Mouse (Mus musculus): Measurements from ENCODE around the gene Cldn7. TPM values are rescaled to one million over a fixed set of nuclear protein-coding genes. Genes with fewer than 3 reads are reported as not detected.

The Cldn7 gene
- polyA plus RNA-seq, 1 experiment from 2014 or later = 30.3 TPM

GRCm38 (mm10) chr11:69980196-69981140 is 15.9 kb downstream of the Cldn7 start:
- ATAC-seq (ENCODE audit: insufficient number of reproducible peaks, insufficient read depth, low FRiP score, low TSS enrichment, low read depth) = peak; percentile 92
- Histone ChIP-seq H3K27ac (peak overlapping the region; percentile 99), H3K4me2 (peak overlapping the region; percentile 91), H3K4me1 (peaks cover 29% of the 10 kb centered on the region), H3K9me3 (no peaks in the 10 kb centered on the region), H3K36me3 (peaks cover 50% of the 10 kb centered on the region), H3K27me3 (no peaks in the 10 kb centered on the region), H3K9ac (peak overlapping the region; percentile 99), H3K4me3 (peak overlapping the region; percentile 99)
- WGBS = under 1% methylated on average over 51 of the region's 60 CpGs

- WGBS = under 1% methylated on average over 42 of the region's 43 CpGs
- peak within 1 kb of the TSS; percentile 99 for H3K27ac ChIP-seq
- no peaks in the 10 kb centered on the region for H3K27me3 ChIP-seq
- H3K36me3 ChIP-seq = peaks cover 49% of the 10 kb centered on the region
- H3K9me3 ChIP-seq = no peaks in the 10 kb centered on the region
- peaks cover 29% of the 10 kb centered on the region for H3K4me1 ChIP-seq
- peak within 1 kb of the TSS; percentile 99 for H3K9ac ChIP-seq
- peak within 1 kb of the TSS; percentile 91 for H3K4me2 ChIP-seq
- H3K4me3 ChIP-seq = peak within 1 kb of the TSS; percentile 99
- no peak for ATAC-seq (ENCODE audit: insufficient number of reproducible peaks, insufficient read depth, low FRiP score, low TSS enrichment, low read depth)
Observed at GRCm38 (mm10) chr11:69981141-69981762, 16.7 kb downstream of the Cldn7 start, which contains the start of gene Ctdnep1. Ctdnep1 (plus strand) TSS chr11:69981156.

- Histone ChIP-seq H3K4me2 (peak within 1 kb of the TSS; percentile 91), H3K27me3 (no peaks in the 10 kb centered on the region), H3K4me3 (peak within 1 kb of the TSS; percentile 99), H3K9ac (peak within 1 kb of the TSS; percentile 99), H3K4me1 (peaks cover 29% of the 10 kb centered on the region), H3K36me3 (peaks cover 49% of the 10 kb centered on the region), H3K27ac (peak within 1 kb of the TSS; percentile 99), H3K9me3 (no peaks in the 10 kb centered on the region)
- ATAC-seq (ENCODE audit: insufficient number of reproducible peaks, insufficient read depth, low FRiP score, low TSS enrichment, low read depth) = no peak
- 62% methylated on average over 8 of the region's 8 CpGs for WGBS
Observed at GRCm38 (mm10) chr11:69982225-69982624, 17.6 kb downstream of the Cldn7 start, which contains the start of gene Elp5. Elp5 (minus strand) TSS chr11:69982517.

GRCm38 (mm10) chr11:69982877-69983276 is 18.3 kb downstream of the Cldn7 start:
- Histone ChIP-seq H3K9me3 (no peaks in the 10 kb centered on the region), H3K4me1 (peaks cover 29% of the 10 kb centered on the region), H3K9ac (peak overlapping the region; percentile 99), H3K27ac (peak overlapping the region; percentile 99; the same call in 1 of the 2 replicates), H3K27me3 (no peaks in the 10 kb centered on the region), H3K4me3 (peak overlapping the region; percentile 99), H3K36me3 (peaks cover 51% of the 10 kb centered on the region), H3K4me2 (peak overlapping the region; percentile 91)
- WGBS = 24% methylated on average over 5 of the region's 5 CpGs
- ATAC-seq (ENCODE audit: insufficient number of reproducible peaks, insufficient read depth, low FRiP score, low TSS enrichment, low read depth) = no peak

DNA sequence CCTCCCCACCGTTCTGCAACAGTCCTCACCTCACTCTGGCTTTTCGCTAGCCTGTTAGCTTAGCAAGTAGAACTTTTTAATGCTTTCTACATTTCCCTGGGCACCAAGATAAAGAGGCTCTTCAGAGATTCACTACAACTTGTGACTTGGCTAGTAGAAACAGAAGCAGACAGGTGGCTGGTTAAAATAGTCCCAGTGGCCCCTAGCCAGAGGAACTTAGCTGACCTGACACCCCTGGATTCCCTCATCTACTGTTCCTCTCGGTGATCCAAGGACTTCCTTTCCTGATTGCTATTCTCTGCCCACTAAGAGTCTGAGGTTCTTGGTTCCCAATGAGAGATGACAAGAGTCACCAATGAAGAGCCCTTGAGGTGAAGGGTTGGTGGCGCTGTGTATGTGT is 18.8 kb downstream of the Cldn7 start:
- Histone ChIP-seq H3K4me1 (peaks cover 29% of the 10 kb centered on the region), H3K4me3 (peak overlapping the region; percentile 99), H3K4me2 (peak overlapping the region; percentile 91), H3K9ac (peak overlapping the region; percentile 99), H3K27ac (peak overlapping the region; percentile 99; the same call in 1 of the 2 replicates), H3K9me3 (no peaks in the 10 kb centered on the region), H3K36me3 (peaks cover 52% of the 10 kb centered on the region), H3K27me3 (no peaks in the 10 kb centered on the region)
- ATAC-seq (ENCODE audit: insufficient number of reproducible peaks, insufficient read depth, low FRiP score, low TSS enrichment, low read depth) = no peak
- WGBS = 81% methylated on average over 4 of the region's 4 CpGs

DNA sequence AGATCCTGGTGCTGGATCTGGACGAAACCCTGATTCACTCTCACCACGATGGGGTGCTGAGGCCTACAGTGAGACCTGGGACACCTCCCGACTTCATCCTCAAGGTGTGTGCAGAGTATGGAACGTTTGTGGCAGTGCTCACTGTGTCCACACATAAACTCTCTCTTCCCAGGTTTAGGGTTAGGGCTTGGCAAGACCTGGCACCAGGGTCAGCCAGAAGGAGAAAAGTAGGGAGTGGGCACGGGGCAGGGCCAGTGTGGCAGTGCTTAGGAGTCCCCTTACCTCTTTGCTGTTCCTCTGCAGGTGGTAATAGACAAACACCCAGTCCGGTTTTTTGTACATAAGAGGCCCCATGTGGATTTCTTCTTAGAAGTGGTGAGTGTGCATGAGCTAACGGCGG is 19.9 kb downstream of the Cldn7 start:
- no peak overlapping the region for H3K27ac ChIP-seq
- H3K4me1 ChIP-seq = peaks cover 24% of the 10 kb centered on the region
- H3K9ac ChIP-seq = no peak overlapping the region
- 90% methylated on average over 8 of the region's 8 CpGs for WGBS
- H3K27me3 ChIP-seq = no peaks in the 10 kb centered on the region
- no peak for ATAC-seq (ENCODE audit: insufficient number of reproducible peaks, insufficient read depth, low FRiP score, low TSS enrichment, low read depth)
- no peak overlapping the region for H3K4me2 ChIP-seq
- no peak overlapping the region for H3K4me3 ChIP-seq
- peaks cover 59% of the 10 kb centered on the region for H3K36me3 ChIP-seq
- no peaks in the 10 kb centered on the region for H3K9me3 ChIP-seq

DNA sequence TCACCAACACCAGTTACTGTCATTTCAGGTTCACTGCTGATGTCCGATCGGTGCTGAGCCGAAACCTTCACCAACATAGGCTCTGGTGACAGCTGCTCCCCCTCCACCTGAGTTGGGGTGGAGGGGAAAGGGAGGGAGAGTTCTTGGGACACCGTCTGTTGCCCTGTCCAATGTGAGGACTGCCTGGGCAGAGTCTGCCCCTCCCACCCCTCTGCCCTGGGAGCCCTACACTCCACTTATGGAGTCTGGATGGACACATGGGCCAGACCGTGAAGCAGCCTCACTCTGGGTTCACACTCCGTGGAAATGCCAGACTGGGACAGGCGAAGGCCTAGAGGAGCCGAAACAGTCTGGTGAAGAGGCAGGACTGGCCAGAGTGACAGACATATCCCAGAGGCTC is 25.4 kb downstream of the Cldn7 start:
- H3K4me1 ChIP-seq = peaks cover 24% of the 10 kb centered on the region
- no peak overlapping the region for H3K4me2 ChIP-seq
- ATAC-seq (ENCODE audit: insufficient number of reproducible peaks, insufficient read depth, low FRiP score, low TSS enrichment, low read depth) = no peak
- WGBS = 93% methylated on average over 8 of the region's 8 CpGs
- peaks cover 68% of the 10 kb centered on the region for H3K36me3 ChIP-seq
- H3K4me3 ChIP-seq = no peak overlapping the region
- no peaks in the 10 kb centered on the region for H3K9me3 ChIP-seq
- no peak overlapping the region for H3K9ac ChIP-seq
- no peaks in the 10 kb centered on the region for H3K27me3 ChIP-seq
- peak overlapping the region; percentile 94; the same call in 1 of the 2 replicates for H3K27ac ChIP-seq

- H3K4me1 ChIP-seq = peaks cover 24% of the 10 kb centered on the region
- WGBS = under 1% methylated on average over 40 of the region's 40 CpGs
- ATAC-seq (ENCODE audit: insufficient number of reproducible peaks, insufficient read depth, low FRiP score, low TSS enrichment, low read depth) = peak; percentile 66
- H3K9me3 ChIP-seq = no peaks in the 10 kb centered on the region
- H3K27ac ChIP-seq = peak within 1 kb of the TSS; percentile 94
- H3K4me2 ChIP-seq = peak within 1 kb of the TSS; percentile 74
- no peaks in the 10 kb centered on the region for H3K27me3 ChIP-seq
- peak within 1 kb of the TSS; percentile 84 for H3K4me3 ChIP-seq
- H3K36me3 ChIP-seq = peaks cover 59% of the 10 kb centered on the region
- H3K9ac ChIP-seq = peak within 1 kb of the TSS; percentile 85
Observed at GRCm38 (mm10) chr11:69990850-69991691, 26.5 kb downstream of the Cldn7 start, which contains the start of gene Gabarap. Gabarap (plus strand) TSS chr11:69991143.

DNA sequence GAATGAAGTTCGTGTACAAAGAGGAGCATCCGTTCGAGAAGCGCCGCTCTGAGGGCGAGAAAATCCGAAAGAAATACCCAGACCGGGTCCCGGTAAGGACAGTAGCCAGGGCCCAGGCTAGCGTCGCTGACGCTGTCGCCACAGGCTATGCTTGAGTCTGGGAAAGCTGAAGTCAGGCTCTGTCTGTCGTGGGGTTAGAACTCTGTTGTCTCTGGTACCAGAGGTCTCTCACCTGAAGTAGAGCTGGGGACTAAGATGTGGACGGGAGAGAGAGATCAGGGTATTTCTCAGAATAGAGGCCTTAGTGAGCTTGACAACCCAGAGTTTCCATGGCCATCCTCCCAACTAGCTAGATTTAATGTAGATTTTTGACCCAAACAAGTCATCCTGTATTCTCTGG is 27.1 kb downstream of the Cldn7 start:
- H3K36me3 ChIP-seq = peaks cover 53% of the 10 kb centered on the region
- peak overlapping the region; percentile 85 for H3K9ac ChIP-seq
- peak overlapping the region; percentile 84 for H3K4me3 ChIP-seq
- H3K4me1 ChIP-seq = peaks cover 24% of the 10 kb centered on the region
- WGBS = 0% methylated on average over 15 of the region's 15 CpGs
- ATAC-seq (ENCODE audit: insufficient number of reproducible peaks, insufficient read depth, low FRiP score, low TSS enrichment, low read depth) = no peak
- H3K27me3 ChIP-seq = no peaks in the 10 kb centered on the region
- peak overlapping the region; percentile 74 for H3K4me2 ChIP-seq
- H3K27ac ChIP-seq = peak overlapping the region; percentile 94
- no peaks in the 10 kb centered on the region for H3K9me3 ChIP-seq

GRCm38 (mm10) chr11:69992396-69992795 is 27.8 kb downstream of the Cldn7 start:
- H3K36me3 ChIP-seq = peaks cover 46% of the 10 kb centered on the region
- H3K9me3 ChIP-seq = no peaks in the 10 kb centered on the region
- H3K4me3 ChIP-seq = peak overlapping the region; percentile 84
- peak overlapping the region; percentile 74 for H3K4me2 ChIP-seq
- H3K9ac ChIP-seq = peak overlapping the region; percentile 85
- ATAC-seq (ENCODE audit: insufficient number of reproducible peaks, insufficient read depth, low FRiP score, low TSS enrichment, low read depth) = no peak
- H3K4me1 ChIP-seq = peaks cover 26% of the 10 kb centered on the region
- H3K27ac ChIP-seq = no peak overlapping the region
- 90% methylated on average over 10 of the region's 10 CpGs for WGBS
- no peaks in the 10 kb centered on the region for H3K27me3 ChIP-seq

DNA sequence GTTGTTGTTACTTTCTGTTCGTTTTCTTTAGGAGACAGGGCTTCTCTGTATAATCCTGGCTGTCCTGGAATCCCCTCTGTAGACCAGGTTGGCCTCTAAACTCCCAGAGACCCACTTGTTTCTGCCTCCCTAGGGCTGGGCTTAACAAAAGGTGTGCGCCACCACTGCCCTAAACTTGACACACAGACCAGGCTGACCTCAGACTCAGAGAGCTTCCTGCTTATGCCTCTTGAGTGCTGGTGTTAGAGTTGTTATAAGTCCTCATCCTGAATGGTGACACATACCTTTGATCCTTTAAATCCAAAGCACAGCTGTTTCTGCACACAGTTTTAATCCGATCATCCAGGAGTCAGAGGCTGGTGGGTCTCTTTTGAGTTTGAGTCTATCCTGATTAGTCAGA is 28.4 kb downstream of the Cldn7 start:
- Histone ChIP-seq H3K4me3 (peak overlapping the region; percentile 84), H3K36me3 (peaks cover 44% of the 10 kb centered on the region), H3K9me3 (no peaks in the 10 kb centered on the region), H3K27ac (no peak overlapping the region), H3K9ac (peak overlapping the region; percentile 85; the same call in 1 of the 2 replicates), H3K27me3 (no peaks in the 10 kb centered on the region), H3K4me2 (peak overlapping the region; percentile 74), H3K4me1 (peaks cover 31% of the 10 kb centered on the region)
- 86% methylated on average over 3 of the region's 3 CpGs for WGBS
- ATAC-seq (ENCODE audit: insufficient number of reproducible peaks, insufficient read depth, low FRiP score, low TSS enrichment, low read depth) = no peak

Data from embryonic facial prominence, embryonic 13.5 days (tissue).